Mouse (Mus musculus): ENCODE data around the gene Hmga1b.
"Not testable (repeated sequence)": the region's sequence is repeated elsewhere in the genome, so short reads cannot be mapped to it uniquely, and the experiment has no call there.

Gene Hmga1b

GRCm38 (mm10) chr11:120762672-120763041, at the start of gene Hmga1b:
Hmga1b (plus strand) TSS chr11:120762794.
- DNase-seq (ENCODE audit: low spot score in 2 of 2) = not testable (repeated sequence)

GRCm38 (mm10) chr11:120713580-120714518, 48.7 kb upstream of the Hmga1b start, which contains the start of the genes Cenpx and Lrrc45:
Cenpx (minus strand) TSS chr11:120713738.
Lrrc45 (plus strand) TSS chr11:120713925.
- peak; percentile 97 for DNase-seq (ENCODE audit: low spot score in 2 of 2)

DNA sequence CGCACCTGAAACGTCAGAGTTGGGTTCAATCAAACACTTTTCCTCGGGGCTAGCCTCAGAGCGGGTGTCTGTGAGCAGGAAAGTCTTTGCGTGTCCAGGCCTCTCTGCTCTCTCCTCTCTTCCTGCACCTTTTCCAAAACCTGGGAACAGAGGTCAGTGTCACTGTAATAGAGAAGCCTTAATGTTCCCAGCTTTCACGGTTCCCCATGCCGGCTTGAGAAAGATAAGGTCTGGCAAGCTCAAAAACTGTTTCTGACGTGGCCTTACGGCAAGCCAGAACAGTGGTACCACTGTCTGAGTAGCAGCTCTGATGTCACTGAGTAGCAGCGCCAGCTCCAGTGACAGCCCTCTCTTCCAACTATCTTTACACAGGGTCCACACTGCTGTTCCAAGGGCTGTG, 48.0 kb upstream of the Hmga1b start:
- no peak for DNase-seq (ENCODE audit: low spot score in 2 of 2)

- DNase-seq (ENCODE audit: low spot score in 2 of 2) = peak in 1 of 2 experiments; percentile 11
Measured at GRCm38 (mm10) chr11:120715131-120715530, 47.5 kb upstream of the Hmga1b start.

- DNase-seq (ENCODE audit: low spot score in 2 of 2) = peak; percentile 5 to 8
Measured at GRCm38 (mm10) chr11:120719242-120719641, 43.4 kb upstream of the Hmga1b start.

- peak in 1 of 2 experiments; percentile 14 for DNase-seq (ENCODE audit: low spot score in 2 of 2)
Measured at GRCm38 (mm10) chr11:120719841-120720376, 42.7 kb upstream of the Hmga1b start.

- peak; percentile 73 to 86 for DNase-seq (ENCODE audit: low spot score in 2 of 2)
Measured at GRCm38 (mm10) chr11:120720450-120720849, 42.1 kb upstream of the Hmga1b start.

GRCm38 (mm10) chr11:120721124-120722066, 41.2 kb upstream of the Hmga1b start, which contains the start of gene Rac3:
Rac3 (plus strand) TSS chr11:120721470.
- DNase-seq (ENCODE audit: low spot score in 2 of 2) = peak in 1 of 2 experiments; percentile 76

GRCm38 (mm10) chr11:120722067-120722630, 40.4 kb upstream of the Hmga1b start:
- no peak for DNase-seq (ENCODE audit: low spot score in 2 of 2)

GRCm38 (mm10) chr11:120722761-120723382, 39.7 kb upstream of the Hmga1b start:
- DNase-seq (ENCODE audit: low spot score in 2 of 2) = peak in 1 of 2 experiments; percentile 8

GRCm38 (mm10) chr11:120723509-120723908, 39.1 kb upstream of the Hmga1b start:
- DNase-seq (ENCODE audit: low spot score in 2 of 2) = peak in 1 of 2 experiments; percentile 5

DNA sequence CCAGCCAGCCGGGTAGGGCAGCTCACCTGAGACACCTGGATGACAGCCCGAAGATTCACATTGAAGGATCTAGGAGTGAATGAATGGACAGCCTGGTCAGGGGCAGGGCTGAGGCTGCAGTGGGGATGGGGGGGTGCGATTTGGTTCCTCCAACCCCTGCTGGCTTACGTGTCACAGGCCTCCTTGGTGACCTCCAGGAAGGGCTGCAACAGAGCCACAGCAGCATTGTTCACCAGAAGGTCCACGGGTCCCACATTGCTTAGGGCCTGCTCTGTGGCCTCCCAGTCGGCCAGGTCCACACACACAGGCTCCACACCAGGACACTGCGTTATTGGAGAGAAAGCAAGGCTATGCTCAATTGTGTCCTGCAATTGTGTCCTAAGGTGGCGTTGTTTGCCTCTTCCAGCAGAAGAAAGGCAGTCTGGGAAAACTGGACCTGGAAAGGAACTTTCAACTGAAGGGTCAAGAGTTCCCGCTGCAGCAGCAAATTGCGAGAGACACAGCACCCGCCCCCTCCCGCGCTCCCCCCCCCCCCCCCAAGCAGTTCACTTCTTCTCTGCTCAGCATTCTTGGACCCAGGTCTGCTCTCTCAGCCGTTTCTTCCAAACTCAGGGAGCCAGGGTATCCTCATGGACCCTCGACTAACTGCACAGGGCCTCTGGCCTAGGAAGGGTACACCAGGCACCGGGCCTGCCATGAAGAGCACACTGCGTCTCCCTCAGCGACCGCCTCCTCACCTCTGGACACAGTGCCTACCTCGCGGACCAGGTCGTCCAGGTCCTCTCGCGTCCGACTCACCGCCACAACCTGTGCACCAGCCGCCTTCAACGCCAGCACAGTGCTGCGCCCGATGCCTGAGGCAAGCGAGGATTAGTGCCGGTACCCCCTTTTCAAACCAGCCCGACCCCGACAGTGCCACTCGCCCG, 36.1 kb upstream of the Hmga1b start:
- no peak for DNase-seq (ENCODE audit: low spot score in 2 of 2)

- peak; percentile 70 to 72 for DNase-seq (ENCODE audit: low spot score in 2 of 2)
Measured at GRCm38 (mm10) chr11:120727169-120727527, 35.4 kb upstream of the Hmga1b start, which contains the start of gene Dcxr. Dcxr (minus strand) TSS chr11:120727281.

DNA sequence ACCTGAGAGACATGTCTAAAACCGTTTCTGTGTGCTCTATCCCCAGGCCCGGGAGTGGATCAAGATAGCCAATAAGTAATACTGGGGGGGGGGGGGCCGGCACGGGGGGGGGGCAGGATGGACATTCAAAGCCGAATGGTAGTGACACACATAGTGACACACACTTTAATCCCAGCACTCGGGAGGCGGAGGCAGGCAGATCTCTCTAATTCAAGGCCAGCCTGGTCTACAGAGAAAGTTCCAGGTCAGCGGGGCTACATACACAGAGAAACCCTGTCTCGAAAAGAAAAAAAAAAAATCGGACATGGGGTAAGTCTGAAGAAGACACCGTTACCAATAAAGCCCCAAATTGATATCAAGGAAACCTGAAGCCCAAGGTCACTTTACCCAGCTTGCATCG, 35.0 kb upstream of the Hmga1b start:
- no peak for DNase-seq (ENCODE audit: low spot score in 2 of 2)

GRCm38 (mm10) chr11:120728530-120729240, 33.9 kb upstream of the Hmga1b start:
- no peak for DNase-seq (ENCODE audit: low spot score in 2 of 2)

DNA sequence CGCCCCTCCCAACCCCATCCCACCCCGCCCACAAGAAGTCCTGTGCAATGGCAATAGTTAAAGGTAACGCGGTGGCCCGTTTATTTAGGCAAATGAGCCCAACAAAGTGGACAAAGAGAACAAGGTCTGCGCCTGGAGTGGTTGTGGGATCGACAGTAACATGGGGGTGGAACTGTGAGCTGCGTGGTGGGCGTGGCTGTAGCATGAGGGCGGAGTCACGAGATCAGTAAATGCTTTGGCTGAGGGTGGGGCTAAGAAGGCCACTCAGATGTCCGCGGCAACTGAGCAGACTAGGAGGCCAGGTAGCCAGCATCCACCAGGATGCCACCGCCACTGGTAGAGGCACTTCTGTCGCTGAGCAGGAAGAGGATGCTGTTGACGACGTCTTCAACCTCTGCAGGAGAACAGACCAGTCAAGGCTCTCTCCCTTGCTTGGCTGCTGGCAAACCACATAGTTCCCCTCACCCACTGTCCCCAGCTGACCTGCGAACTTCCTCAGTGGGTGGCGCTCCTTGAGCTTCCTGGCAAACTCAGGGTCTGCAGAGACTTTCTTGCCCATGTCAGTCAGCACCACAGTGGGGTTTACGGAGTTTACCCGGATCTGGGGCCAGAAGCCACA, 33.1 kb upstream of the Hmga1b start:
- DNase-seq (ENCODE audit: low spot score in 2 of 2) = not testable (repeated sequence)

DNA sequence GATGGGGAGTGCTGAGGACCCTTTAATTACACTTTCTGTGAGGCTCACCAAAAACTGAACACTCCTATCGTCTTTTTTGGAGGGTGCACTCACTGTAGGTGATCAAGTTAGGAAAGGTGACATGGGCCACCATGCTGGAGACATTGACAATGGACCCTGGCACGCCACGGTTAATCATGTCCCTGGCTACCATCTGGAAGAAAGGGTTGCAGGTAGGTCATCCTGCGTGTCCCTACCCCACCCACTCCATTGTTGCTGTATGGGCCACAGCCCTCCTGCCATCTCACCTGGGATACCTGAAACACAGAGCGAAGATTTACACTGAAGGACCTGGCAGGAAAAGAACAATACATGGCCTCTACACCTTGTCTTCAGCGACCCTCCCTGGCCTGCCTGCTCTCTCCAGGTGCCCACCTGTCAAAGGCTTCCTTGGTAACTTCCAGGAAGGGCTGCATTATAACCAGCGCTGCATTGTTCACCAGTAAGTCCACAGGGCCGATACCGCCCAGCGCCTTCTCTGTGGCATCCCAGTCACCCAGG, 32.2 kb upstream of the Hmga1b start:
- no peak for DNase-seq (ENCODE audit: low spot score in 2 of 2)

- DNase-seq (ENCODE audit: low spot score in 2 of 2) = no peak
Measured at GRCm38 (mm10) chr11:120731395-120731794, 31.2 kb upstream of the Hmga1b start.
